Mouse (Mus musculus) liver, embryonic 14.5 days (tissue): ENCODE results near the gene Cideb. TPM values are rescaled to one million over a fixed set of nuclear protein-coding genes. Genes with fewer than 3 reads are reported as not detected.

ENCODE experiments used
- ATAC-seq: fragments of 200-750 bp; cut with Nextera tagmentation; 2 replicates; pipeline ENCODE4 v1.8.0; 2017; ENCODE audit warnings: moderate number of reproducible peaks, mild to moderate bottlenecking, moderate library complexity; ENCODE audit not compliant: insufficient read depth
- DNase-seq, 3 experiments: peaks; one replicate each; pipeline ENCODE4 v3.0.0-alpha.2; 2012 to 2013; ENCODE audit warnings: low read depth in 3 of 3, low spot score in 3 of 3
- H3K27ac ChIP-seq: fragments of 300-500 bp; sonication (generic); 2 replicates; pipeline ENCODE4 v1.5.1; 2014; ENCODE audit warnings: moderate library complexity, mild to moderate bottlenecking, control low read depth, inconsistent platforms
- H3K27me3 ChIP-seq: fragments of 300-500 bp; sonication (generic); 2 replicates; pipeline ENCODE4 v1.6.1; 2014; ENCODE audit warnings: mild to moderate bottlenecking, low read length, moderate library complexity; ENCODE audit not compliant: control insufficient read depth, insufficient read depth
- H3K36me3 ChIP-seq: fragments of 300-500 bp; sonication (generic); replicated peaks from 2 replicates; pipeline ENCODE4 v1.6.1; 2014; ENCODE audit warnings: low read depth; ENCODE audit not compliant: control insufficient read depth, insufficient read depth
- H3K4me1 ChIP-seq, 2 experiments: fragments of 200-500 bp in 1 of 2; fragments of 300-500 bp in 1 of 2; sonication (generic) in 1 of 2; replicated peaks; 2 replicates each; pipeline ENCODE4 v1.6.1; 2012 to 2014; ENCODE audit warnings: antibody characterized with exemption in 1 of 2, inconsistent platforms in 1 of 2, low read length in 1 of 2; ENCODE audit not compliant: control insufficient read depth in 2 of 2, insufficient read depth in 2 of 2
- H3K4me2 ChIP-seq: fragments of 300-500 bp; sonication (generic); 2 replicates; pipeline ENCODE4 v1.6.1; 2014; ENCODE audit warnings: low read depth, mild to moderate bottlenecking, control low read depth, moderate library complexity
- H3K4me3 ChIP-seq, 2 experiments: fragments of 200-500 bp in 1 of 2; fragments of 300-500 bp in 1 of 2; sonication (generic) in 1 of 2; 2 replicates each; pipeline ENCODE4 v1.5.1; 2012 to 2014; ENCODE audit warnings: low read depth in 2 of 2, low read length in 2 of 2, mild to moderate bottlenecking in 2 of 2, control low read depth in 1 of 2, inconsistent platforms in 1 of 2, moderate library complexity in 1 of 2; ENCODE audit not compliant: insufficient read depth in 1 of 2
- H3K9ac ChIP-seq: fragments of 300-500 bp; sonication (generic); replicated peaks from 2 replicates; pipeline ENCODE4 v1.6.1; 2014; ENCODE audit warnings: mild to moderate bottlenecking, control low read depth, moderate library complexity
- H3K9me3 ChIP-seq: fragments of 300-500 bp; sonication (generic); 2 replicates; pipeline ENCODE4 v1.6.1; 2016; ENCODE audit warnings: low read length, mixed read lengths; ENCODE audit not compliant: control insufficient read depth
- CTCF ChIP-seq: IDR thresholded peaks from 2 replicates; pipeline ENCODE4 v1.5.1; 2016; ENCODE audit warnings: antibody characterized with exemption, low read depth, control low read depth
- EP300 ChIP-seq: IDR thresholded peaks from 2 replicates; pipeline ENCODE4 v1.6.1; 2016; ENCODE audit warnings: antibody characterized with exemption, low read depth
- WGBS: fragments of 180-500 bp; shearing (Covaris S2); extraction: QIAGEN DNeasy Blood & Tissue Kit; methylation state at CpG from one replicate; pipeline ENCODE4 v1.1.7; 2014; ENCODE audit not compliant: insufficient replicate concordance; 5-methylcytosine and 5-hydroxymethylcytosine counted together
- polyA plus RNA-seq, 2 experiments: library from polyadenylated mRNA; depleted of rRNA in 1 of 2; stranded (reverse) in 1 of 2; unstranded in 1 of 2; fragments of >200 nt; fragmentation: Nextera tagmentation in 1 of 2; extraction: Ambion mirVana in 1 of 2; gene quantifications; 2 replicates each; pipeline versions ENCODE4 v1.2.1 to v1.2.3; 2012 to 2014

The Cideb gene
- polyA plus RNA-seq, 2 experiments, result 37.3 to 40.0 TPM

DNA sequence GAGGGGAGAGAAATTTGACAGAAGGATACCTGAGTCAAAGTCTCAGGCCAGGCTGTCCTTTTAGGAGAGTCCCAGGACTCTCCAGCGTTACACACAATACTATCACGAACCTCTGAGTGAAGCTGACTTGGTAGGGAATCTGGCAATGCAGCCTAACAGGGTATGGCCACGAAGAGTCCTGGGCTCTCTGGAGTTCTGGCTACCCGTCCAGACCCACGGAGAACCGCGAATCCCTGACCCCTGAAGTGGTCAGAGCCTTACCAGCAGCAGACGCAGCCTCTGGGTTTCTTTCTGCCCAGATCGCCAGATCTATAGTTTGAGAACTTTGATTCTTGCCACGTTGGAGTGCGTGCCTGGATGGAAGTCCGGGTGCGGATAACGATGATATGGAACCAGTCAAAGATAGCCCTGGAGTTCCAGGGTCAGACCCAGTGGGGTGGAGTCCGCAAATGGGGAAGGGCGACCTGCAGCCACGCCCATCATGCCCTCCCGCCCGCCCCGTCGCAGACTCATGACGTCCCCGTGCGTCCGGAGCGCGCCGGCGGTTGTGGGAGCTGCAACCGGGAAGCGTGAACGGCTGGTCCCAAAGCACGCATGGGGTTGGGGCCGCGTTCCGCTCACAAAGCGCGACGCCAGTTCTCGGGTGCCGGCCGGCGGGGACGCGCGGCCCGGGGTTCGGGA is 12.9 kb downstream of the Cideb start, which contains the start of the genes Dhrs1 and Nop9:
Gene Dhrs1 (minus strand): TSS at position 511 of the 681 bp plus-strand sequence.
Gene Nop9 (plus strand): TSS at position 514 of the 681 bp plus-strand sequence.
- TF ChIP-seq EP300, result no peak
- no peak for TF ChIP-seq CTCF
- WGBS, result 2% methylated on average over 48 of the region's 48 CpGs
- Histone ChIP-seq H3K4me3 (peak within 1 kb of the TSS; percentile 69 to 90), H3K9ac (peak within 1 kb of the TSS; percentile 76), H3K4me1 (peaks cover 9 to 12% of the 10 kb centered on the region in 2 experiments; a peak in 3 of 4 replicates), H3K36me3 (peaks cover 10% of the 10 kb centered on the region), H3K27ac (peak within 1 kb of the TSS; percentile 18; the same call in 1 of the 2 replicates), H3K27me3 (no peaks in the 10 kb centered on the region), H3K9me3 (no peaks in the 10 kb centered on the region), H3K4me2 (peak within 1 kb of the TSS; percentile 96)
- DNase-seq, result peak; percentile 71 to 77 (median 73)
- ATAC-seq, result peak; percentile 92

DNA sequence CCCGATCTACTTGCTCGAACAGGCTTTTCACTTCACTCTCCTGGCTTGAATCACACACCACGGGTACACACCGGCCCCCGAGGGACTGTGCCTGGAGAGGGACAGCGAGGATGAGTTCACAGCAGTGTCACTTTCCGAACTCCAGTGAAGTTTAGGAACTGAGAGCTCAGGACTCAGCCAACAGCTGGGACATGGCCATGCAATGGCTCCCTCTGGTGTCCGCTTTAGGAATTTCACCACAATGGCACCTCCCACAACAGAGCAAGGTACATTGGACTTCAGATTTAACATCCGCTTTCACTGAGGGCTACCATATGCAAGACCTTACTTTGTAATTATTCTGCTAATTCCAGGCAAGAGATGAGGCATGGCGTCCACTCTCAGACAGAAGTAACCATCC is 14.5 kb downstream of the Cideb start:
- no peak overlapping the region for H3K4me3 ChIP-seq
- peak; percentile 57 to 68 (median 66) for DNase-seq
- peak overlapping the region; percentile 32; the same call in 1 of the 2 replicates for H3K4me2 ChIP-seq
- 19% methylated on average over 10 of the region's 10 CpGs for WGBS
- no peaks in the 10 kb centered on the region for H3K9me3 ChIP-seq
- H3K27me3 ChIP-seq, result no peaks in the 10 kb centered on the region
- ATAC-seq, result peak; percentile 37
- H3K4me1 ChIP-seq, result peaks cover 9 to 12% of the 10 kb centered on the region in 2 experiments; a peak in 3 of 4 replicates
- no peak overlapping the region for H3K9ac ChIP-seq
- no peak overlapping the region for H3K27ac ChIP-seq
- H3K36me3 ChIP-seq, result no peaks in the 10 kb centered on the region
- TF ChIP-seq EP300 (no peak), CTCF (peak; percentile 99)

DNA sequence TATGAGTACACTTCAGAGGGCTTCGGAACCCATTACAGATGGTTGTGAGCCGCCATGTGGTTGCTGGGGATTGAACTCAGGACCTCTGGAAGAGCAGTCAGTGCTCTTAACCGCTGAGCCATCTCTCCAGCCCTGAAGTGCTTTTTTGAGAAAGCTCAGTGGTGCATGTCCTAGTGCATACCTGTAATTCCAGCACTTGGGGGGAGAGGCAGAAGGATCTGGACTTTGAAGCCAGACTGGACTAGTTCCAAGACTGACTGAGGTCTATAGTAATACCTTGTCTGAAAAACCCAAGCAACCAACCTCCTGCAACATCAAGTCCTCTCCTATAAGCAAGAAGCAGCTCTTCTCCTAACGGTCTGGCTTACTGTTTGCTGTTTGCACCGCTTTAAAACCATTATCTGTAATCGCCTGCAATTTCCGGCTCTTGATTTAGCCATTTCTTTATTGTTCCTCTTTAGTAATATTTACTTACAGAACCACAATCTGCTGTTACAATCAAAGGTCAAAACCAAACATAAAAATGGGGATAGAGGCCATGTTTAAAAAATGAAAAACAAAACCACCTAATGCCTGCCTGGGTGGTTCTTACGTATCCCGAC is 21.1 kb downstream of the Cideb start:
- Histone ChIP-seq H3K4me3 (no peak overlapping the region), H3K4me2 (no peak overlapping the region), H3K9me3 (no peaks in the 10 kb centered on the region), H3K9ac (no peak overlapping the region), H3K36me3 (no peaks in the 10 kb centered on the region), H3K27ac (no peak overlapping the region), H3K27me3 (no peaks in the 10 kb centered on the region), H3K4me1 (no peaks in the 10 kb centered on the region)
- ATAC-seq (no peak), DNase-seq (no peak)
- TF ChIP-seq EP300 (no peak), CTCF (no peak)
- WGBS, result 66% methylated on average over 9 of the region's 9 CpGs

DNA sequence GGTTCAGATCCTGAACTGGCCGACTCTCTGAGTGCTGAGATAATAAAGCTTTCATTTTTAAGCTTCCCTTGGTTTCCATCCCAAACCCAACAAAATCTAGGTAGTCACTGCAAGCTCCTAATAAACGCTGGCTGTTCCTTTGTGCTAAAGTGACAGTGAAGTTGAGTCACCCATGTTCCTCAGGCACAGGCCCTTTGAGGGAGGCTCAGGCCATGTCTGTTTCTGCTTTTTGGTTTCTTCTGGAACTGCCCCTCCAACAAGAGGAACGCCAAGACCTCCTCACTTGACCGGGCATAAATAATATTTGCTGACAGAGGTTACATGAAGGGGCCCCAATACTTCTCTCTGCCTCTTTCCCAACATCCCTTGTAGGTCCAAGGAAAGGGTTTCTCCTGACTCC is 22.5 kb downstream of the Cideb start:
- Histone ChIP-seq H3K4me1 (no peaks in the 10 kb centered on the region), H3K9ac (no peak overlapping the region), H3K4me3 (no peak overlapping the region), H3K27me3 (no peaks in the 10 kb centered on the region), H3K4me2 (no peak overlapping the region), H3K36me3 (no peaks in the 10 kb centered on the region), H3K27ac (no peak overlapping the region), H3K9me3 (no peaks in the 10 kb centered on the region)
- ATAC-seq (no peak), DNase-seq (no peak)
- 45% methylated on average over 4 of the region's 4 CpGs for WGBS
- TF ChIP-seq EP300 (no peak), CTCF (no peak)

DNA sequence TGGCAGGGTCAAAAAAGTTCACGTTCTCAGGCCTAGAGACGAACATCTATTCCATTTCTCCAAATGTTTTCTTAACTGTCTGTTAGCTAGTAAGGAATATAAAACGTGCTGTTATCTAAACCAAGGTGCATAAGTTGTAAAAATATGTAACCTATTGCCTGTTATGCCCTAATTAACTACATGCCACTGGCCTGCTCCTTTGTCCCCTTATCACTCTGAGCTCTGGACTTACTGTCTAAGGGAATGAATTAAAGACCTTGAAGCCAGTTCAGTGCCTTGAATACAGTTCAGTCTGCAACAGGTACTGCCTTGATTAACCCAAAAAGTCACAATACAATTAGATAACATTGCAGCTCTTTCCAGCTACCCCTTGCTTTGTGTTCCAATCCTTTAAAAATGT is 22.9 kb downstream of the Cideb start:
- H3K9me3 ChIP-seq, result no peaks in the 10 kb centered on the region
- H3K4me1 ChIP-seq, result no peaks in the 10 kb centered on the region
- TF ChIP-seq CTCF (no peak), EP300 (no peak)
- DNase-seq (no peak), ATAC-seq (no peak)
- no peak overlapping the region for H3K4me2 ChIP-seq
- no peaks in the 10 kb centered on the region for H3K27me3 ChIP-seq
- 49% methylated on average over 3 of the region's 3 CpGs for WGBS
- no peaks in the 10 kb centered on the region for H3K36me3 ChIP-seq
- no peak overlapping the region for H3K27ac ChIP-seq
- no peak overlapping the region for H3K9ac ChIP-seq
- H3K4me3 ChIP-seq, result no peak overlapping the region
